Mouse (Mus musculus) midbrain, embryonic 16.5 days (tissue): ENCODE measurements around the gene Kat7. TPM values are rescaled to one million over a fixed set of nuclear protein-coding genes. Genes with fewer than 3 reads are reported as not detected.

ENCODE experiments used
- ATAC-seq: fragments of 200-750 bp; cut with Nextera tagmentation; 2 replicates; pipeline ENCODE4 v1.8.0; 2017; ENCODE audit warnings: moderate TSS enrichment
- H3K27ac ChIP-seq: fragments of 300-500 bp; sonication (generic); 2 replicates; pipeline ENCODE4 v1.5.1; 2014; ENCODE audit warnings: mild to moderate bottlenecking, low read length, mixed read lengths
- H3K27me3 ChIP-seq: fragments of 300-500 bp; sonication (generic); 2 replicates; pipeline ENCODE4 v1.6.1; 2014; ENCODE audit warnings: low read depth, low read length, mixed read lengths; ENCODE audit not compliant: control insufficient read depth, insufficient read depth
- H3K36me3 ChIP-seq: fragments of 300-500 bp; sonication (generic); 2 replicates; pipeline ENCODE4 v1.6.1; 2014; ENCODE audit warnings: mild to moderate bottlenecking, low read length, moderate library complexity, mixed read lengths; ENCODE audit not compliant: control insufficient read depth, insufficient read depth
- H3K4me1 ChIP-seq: fragments of 300-500 bp; sonication (generic); 2 replicates; pipeline ENCODE4 v1.6.1; 2014; ENCODE audit warnings: mild to moderate bottlenecking, low read length, mixed read lengths; ENCODE audit not compliant: control insufficient read depth, insufficient read depth
- H3K4me2 ChIP-seq: fragments of 300-500 bp; sonication (generic); 2 replicates; pipeline ENCODE4 v1.6.1; 2014; ENCODE audit warnings: mild to moderate bottlenecking, low read length, mixed read lengths
- H3K4me3 ChIP-seq: fragments of 300-500 bp; sonication (generic); 2 replicates; pipeline ENCODE4 v1.5.1; 2014; ENCODE audit warnings: low read depth, mild to moderate bottlenecking, low read length, moderate library complexity, mixed read lengths
- H3K9ac ChIP-seq: fragments of 300-500 bp; sonication (generic); 2 replicates; pipeline ENCODE4 v1.6.1; 2014; ENCODE audit warnings: low read depth, low read length, mixed read lengths
- H3K9me3 ChIP-seq: fragments of 300-500 bp; sonication (generic); replicated peaks from 2 replicates; pipeline ENCODE4 v1.6.1; 2014; ENCODE audit warnings: mild to moderate bottlenecking, low read length, mixed read lengths; ENCODE audit not compliant: control insufficient read depth, poor library complexity, severe bottlenecking
- WGBS: fragments of 180-500 bp; shearing (Covaris S2); extraction: QIAGEN DNeasy Blood & Tissue Kit; methylation state at CpG from one replicate; pipeline ENCODE4 v1.1.7; 2014; 5-methylcytosine and 5-hydroxymethylcytosine counted together
- polyA plus RNA-seq: library from polyadenylated mRNA; unstranded; fragments of >200 nt; fragmentation: Nextera tagmentation; extraction: Ambion mirVana; gene quantifications from 2 replicates; pipeline ENCODE4 v1.2.1, GENCODE M21; 2015

The Kat7 gene
- polyA plus RNA-seq, 1 experiment from 2014 or later: 65.8 TPM

GRCm38 (mm10) chr11:95238477-95238876, 71.6 kb downstream of the Kat7 start:
- Histone ChIP-seq H3K4me3 (no peak overlapping the region), H3K9ac (no peak overlapping the region), H3K9me3 (no peaks in the 10 kb centered on the region), H3K27ac (no peak overlapping the region), H3K27me3 (no peaks in the 10 kb centered on the region), H3K36me3 (no peaks in the 10 kb centered on the region), H3K4me1 (no peaks in the 10 kb centered on the region), H3K4me2 (no peak overlapping the region)
- ATAC-seq: no peak
- WGBS: 82% methylated on average over 6 of the region's 6 CpGs

- peak; percentile 61; the same call in 1 of the 2 replicates for ATAC-seq
- Histone ChIP-seq H3K4me3 (no peak overlapping the region), H3K9me3 (no peaks in the 10 kb centered on the region), H3K36me3 (no peaks in the 10 kb centered on the region), H3K27me3 (no peaks in the 10 kb centered on the region), H3K27ac (no peak overlapping the region), H3K4me1 (peaks cover 5% of the 10 kb centered on the region), H3K4me2 (peak overlapping the region; percentile 56), H3K9ac (0 out of 2 replicates have a peak overlapping the region, but pooled peaks have one; percentile 25)
- 44% methylated on average over 6 of the region's 6 CpGs for WGBS
Measured at GRCm38 (mm10) chr11:95232329-95232696, 77.7 kb downstream of the Kat7 start.

DNA sequence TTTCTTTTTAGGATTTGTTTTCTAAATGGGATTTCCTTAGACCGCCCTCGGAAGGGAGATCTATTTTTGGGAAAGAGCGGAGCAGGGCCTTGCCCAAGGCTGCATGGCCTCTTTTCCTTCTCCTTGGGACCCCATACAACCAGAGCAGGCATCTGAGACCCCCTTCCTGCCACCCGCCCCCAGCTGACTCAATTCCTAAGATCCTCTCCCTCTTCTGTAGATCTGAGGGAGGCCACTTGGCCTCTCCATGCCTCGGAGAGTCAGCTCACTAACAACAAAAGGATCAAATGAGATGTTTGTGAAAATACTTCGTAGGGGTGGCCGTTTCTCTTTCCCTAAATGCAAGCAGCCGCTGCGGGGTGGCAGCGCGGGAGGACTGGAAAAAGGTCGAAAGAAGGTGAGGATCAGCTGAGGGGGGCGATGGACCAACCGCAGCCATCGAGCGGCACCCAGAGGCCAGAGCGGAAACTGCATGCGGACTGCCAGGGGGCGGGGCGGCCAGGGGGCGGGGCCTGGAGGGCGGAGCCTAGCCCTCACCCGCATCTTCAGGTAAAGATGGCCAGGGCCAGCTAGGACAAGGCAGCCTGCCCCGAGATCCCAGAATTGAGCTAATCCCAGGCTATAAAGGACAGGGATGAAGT, 78.2 kb downstream of the Kat7 start:
- Histone ChIP-seq H3K4me3 (no peak overlapping the region), H3K4me2 (peak overlapping the region; percentile 56), H3K27me3 (no peaks in the 10 kb centered on the region), H3K4me1 (peaks cover 5% of the 10 kb centered on the region), H3K9ac (0 out of 2 replicates have a peak overlapping the region, but pooled peaks have one; percentile 25), H3K36me3 (no peaks in the 10 kb centered on the region), H3K9me3 (no peaks in the 10 kb centered on the region), H3K27ac (no peak overlapping the region)
- 9% methylated on average over 24 of the region's 24 CpGs for WGBS
- peak; percentile 51; the same call in 1 of the 2 replicates for ATAC-seq

- Histone ChIP-seq H3K36me3 (no peaks in the 10 kb centered on the region), H3K4me3 (no peak overlapping the region), H3K27ac (no peak overlapping the region), H3K4me2 (no peak overlapping the region), H3K9ac (no peak overlapping the region), H3K9me3 (no peaks in the 10 kb centered on the region), H3K4me1 (peaks cover 16% of the 10 kb centered on the region), H3K27me3 (peaks cover 27% of the 10 kb centered on the region)
- no peak for ATAC-seq
- WGBS: 56% methylated on average over 5 of the region's 5 CpGs
Measured at GRCm38 (mm10) chr11:95227467-95227866, 82.6 kb downstream of the Kat7 start.

GRCm38 (mm10) chr11:95225448-95225847, 84.6 kb downstream of the Kat7 start:
- no peaks in the 10 kb centered on the region for H3K36me3 ChIP-seq
- no peak overlapping the region for H3K27ac ChIP-seq
- H3K4me3 ChIP-seq: no peak overlapping the region
- peaks cover 11% of the 10 kb centered on the region for H3K4me1 ChIP-seq
- no peak overlapping the region for H3K4me2 ChIP-seq
- ATAC-seq: no peak
- 24% methylated on average over 7 of the region's 7 CpGs for WGBS
- H3K9me3 ChIP-seq: no peaks in the 10 kb centered on the region
- peaks cover 27% of the 10 kb centered on the region for H3K27me3 ChIP-seq
- H3K9ac ChIP-seq: no peak overlapping the region

Other genes starting within 250 kb of the Kat7 start
- gene Itga3, start 233.4 kb downstream of the Kat7 start, polyA plus RNA-seq: 13.7 and 16.6 TPM in 2 replicates
- gene Dlx3, start 190.1 kb downstream of the Kat7 start, polyA plus RNA-seq: 0.22 and 0.38 TPM in 2 replicates
- 0.36 TPM in 1 of 2 replicates, not detected in the other for gene Dlx4, start 164.0 kb downstream of the Kat7 start, polyA plus RNA-seq
- not detected in 2 replicates for gene Tac4, start 48.7 kb downstream of the Kat7 start, polyA plus RNA-seq
- 2.1 and 2.2 TPM in 2 replicates for gene Fam117a, start 26.8 kb upstream of the Kat7 start, polyA plus RNA-seq
- 144 and 157 TPM in 2 replicates for gene Slc35b1, start 74.4 kb upstream of the Kat7 start, polyA plus RNA-seq
- gene Spop, start 103.8 kb upstream of the Kat7 start, polyA plus RNA-seq: 244 and 258 TPM in 2 replicates
- 3.3 and 4.6 TPM in 2 replicates for gene Nxph3, start 204.3 kb upstream of the Kat7 start, polyA plus RNA-seq